Mouse (Mus musculus) kidney, adult 2 months (tissue): ENCODE measurements at regions not wholly inside any gene's neighbourhood (a gene's known extent, or its start where the extent isn't known, plus 50 kb on each side); places are given as distances from the start of the nearest gene placed in this dataset.

Experiments used
- CTCF ChIP-seq: fragments of 200-500 bp; conservative IDR thresholded peaks from 2 replicates; pipeline ENCODE4 v1.5.1; 2011; ENCODE audit warnings: low read depth, mild to moderate bottlenecking, control low read depth, low read length, moderate library complexity, mixed read lengths; ENCODE audit not compliant: insufficient read depth, insufficient read length
- POLR2A ChIP-seq: fragments of 200-500 bp; IDR thresholded peaks from one replicate; pipeline ENCODE4 v1.6.1; 2011; ENCODE audit warnings: low read depth, low read length, control low read depth

DNA sequence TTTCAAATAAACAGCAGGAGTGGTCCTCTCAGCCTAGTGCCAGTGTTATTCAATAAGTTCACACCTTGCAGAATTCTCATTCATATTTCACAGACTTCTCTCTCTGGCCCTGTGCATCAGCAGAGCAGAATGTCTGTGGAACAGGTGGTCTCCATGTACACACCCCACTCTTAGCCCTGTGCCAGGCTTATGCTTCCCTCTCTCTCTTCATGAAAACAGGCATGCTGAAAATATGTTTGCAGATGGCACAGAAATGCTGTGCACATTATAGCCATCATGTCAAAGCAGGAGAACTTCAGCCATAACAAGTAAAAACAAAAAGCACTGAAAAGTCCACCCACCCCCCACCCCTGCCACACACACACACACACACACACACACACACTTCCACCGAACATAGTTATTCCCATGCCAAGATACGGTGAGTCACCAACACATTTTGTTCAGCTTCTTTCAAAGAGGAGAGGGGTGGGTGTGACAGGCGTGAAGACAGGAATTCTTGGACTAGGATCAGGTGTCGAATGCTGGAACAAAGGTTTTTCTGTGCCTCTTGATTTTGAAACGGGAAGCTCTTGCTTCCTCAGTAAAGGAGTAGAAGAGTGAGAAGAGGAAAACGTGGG is 600.6 kb downstream of the Rwdd3 start:
- TF ChIP-seq CTCF (no peak), POLR2A (no peak)
